Mouse (Mus musculus): ENCODE results near the gene Psmg3.
A peak's percentile ranks its signal among the peaks of the same experiment; 100 is the strongest.

Psmg3 gene

GRCm38 (mm10) chr5:139826357-139827055 is at the start of gene Psmg3, which contains the start of gene Gm26938:
TSS of gene Psmg3 (minus strand) at chr5:139826885.
TSS of gene Gm26938 (minus strand) at chr5:139826407.
- peak; percentile 92 to 96 for DNase-seq (ENCODE audit: low spot score in 2 of 2)

DNA sequence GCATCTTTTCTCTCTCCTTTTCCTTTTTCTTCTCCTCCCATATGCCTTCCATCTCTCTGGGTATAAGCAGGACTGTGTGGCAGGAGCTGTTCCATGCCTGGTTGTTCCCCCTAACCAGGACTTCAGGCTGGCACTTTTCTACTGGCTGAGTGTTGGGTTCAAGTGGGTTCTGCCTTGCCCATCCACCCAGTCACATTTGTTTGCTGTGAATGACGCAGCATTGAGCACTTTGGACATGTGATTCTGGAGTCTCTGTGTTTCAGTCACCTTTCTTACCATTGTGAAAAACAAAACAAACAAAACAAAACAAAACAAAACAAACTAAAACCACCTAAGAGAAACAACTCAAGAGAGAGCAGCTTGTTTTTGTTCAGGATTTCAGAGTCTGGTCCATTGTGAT is 44.8 kb upstream of the Psmg3 start:
- DNase-seq (ENCODE audit: low spot score in 2 of 2): no peak

DNA sequence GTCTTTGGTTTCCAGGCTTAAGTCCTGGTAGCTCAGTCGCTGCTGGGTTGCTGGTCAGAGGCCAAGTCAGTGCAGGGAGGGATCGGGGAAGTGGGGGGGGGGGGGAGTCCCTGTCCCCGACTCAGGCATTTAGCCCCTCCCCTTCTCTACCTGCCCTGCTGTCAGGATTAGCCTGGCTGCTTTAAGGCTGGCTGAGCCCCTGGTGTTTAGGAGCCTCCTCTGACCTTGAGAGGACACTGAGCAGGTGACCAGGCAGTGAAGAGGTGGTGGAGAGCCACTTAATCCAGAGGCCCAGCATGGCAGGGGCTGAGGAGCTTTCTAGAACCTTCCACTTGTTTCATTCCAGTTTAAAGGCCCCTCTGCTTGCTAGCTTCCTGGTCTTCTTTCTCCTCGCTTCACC is 44.2 kb upstream of the Psmg3 start:
- DNase-seq (ENCODE audit: low spot score in 2 of 2): no peak

GRCm38 (mm10) chr5:139862759-139863158 is 36.1 kb upstream of the Psmg3 start:
- peak in 1 of 2 experiments; percentile 58 for DNase-seq (ENCODE audit: low spot score in 2 of 2)

DNA sequence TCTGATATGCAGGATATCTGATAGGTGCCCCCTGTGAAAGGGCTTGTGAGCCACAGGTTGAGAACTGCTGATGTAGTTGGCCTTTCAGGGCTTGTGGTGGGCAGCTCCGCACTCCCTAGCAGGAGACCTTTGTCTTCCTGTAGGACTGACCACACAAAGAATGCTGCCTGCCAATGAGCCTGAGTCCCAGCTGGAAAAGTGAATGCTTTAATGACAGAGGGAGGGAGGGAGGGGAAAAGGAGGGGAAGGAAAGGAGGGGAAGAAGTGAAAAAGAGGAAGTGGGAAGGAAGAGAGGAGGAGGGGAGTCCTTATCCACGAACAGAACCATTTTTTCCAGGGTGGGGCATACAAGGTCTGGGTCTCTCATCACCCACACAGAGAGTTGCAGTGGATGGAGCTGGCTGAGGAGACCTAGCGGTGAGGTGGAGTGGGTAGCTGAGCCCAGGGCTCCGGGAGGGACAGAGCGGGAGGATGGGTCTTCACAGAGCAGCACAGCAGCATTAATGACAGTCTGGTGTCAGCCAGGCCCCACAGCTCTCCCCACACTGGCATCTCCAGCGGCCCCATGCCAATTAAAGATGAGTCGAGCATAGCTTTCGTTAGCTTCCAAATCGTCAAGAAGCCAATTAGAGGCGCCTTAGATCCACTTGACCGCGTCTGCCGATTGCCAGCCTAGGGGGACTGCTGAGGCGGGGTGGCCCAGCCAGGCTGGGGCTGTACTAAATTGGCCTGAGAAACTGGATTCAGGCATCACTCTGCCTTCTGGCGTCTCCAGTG is 33.8 kb upstream of the Psmg3 start:
- DNase-seq (ENCODE audit: low spot score in 2 of 2): peak in 1 of 2 experiments; percentile 49

GRCm38 (mm10) chr5:139849626-139850320 is 23.1 kb upstream of the Psmg3 start:
- DNase-seq (ENCODE audit: low spot score in 2 of 2): no peak

DNA sequence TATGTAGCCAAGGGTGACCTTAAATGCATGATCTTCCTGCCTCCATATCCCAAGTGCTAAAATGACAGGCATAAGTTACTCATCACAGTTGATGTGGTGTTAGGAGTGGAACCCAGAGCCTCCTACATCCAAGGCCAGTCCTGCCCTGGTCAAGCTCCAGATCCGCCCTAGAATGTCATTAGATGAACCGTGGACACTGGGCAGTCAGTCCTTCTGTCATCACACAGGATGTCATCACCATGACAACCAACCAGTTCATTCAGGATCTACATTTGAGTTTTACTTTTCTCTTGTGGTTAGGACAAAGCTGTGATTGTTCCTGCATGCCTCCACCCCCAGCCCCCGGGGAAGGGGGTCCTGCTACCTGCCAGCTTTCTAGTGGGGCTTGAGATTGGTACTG is 12.5 kb upstream of the Psmg3 start:
- no peak for DNase-seq (ENCODE audit: low spot score in 2 of 2)

DNA sequence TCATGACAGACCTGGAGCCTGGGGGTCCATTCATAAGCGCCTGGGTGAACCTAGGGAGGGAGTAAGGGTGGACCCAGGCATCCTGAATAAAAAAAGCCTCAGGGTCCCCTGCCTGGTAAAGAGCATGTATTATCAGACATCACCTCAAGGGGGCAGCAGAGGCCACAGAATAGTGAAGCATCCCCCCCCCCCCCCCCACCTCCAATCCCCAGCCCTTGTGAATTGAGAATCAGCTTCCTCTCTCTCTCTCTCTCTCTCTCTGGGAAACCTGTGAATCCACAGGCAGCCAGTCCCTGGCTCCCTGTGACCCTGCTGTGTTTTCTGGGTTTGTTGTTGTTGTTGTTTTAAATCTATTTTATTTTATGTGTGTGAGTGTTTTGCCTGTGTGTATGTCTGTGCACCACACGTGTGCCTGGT is 11.8 kb upstream of the Psmg3 start:
- DNase-seq (ENCODE audit: low spot score in 2 of 2): peak; percentile 59 to 72

- DNase-seq (ENCODE audit: low spot score in 2 of 2): no peak
Measured at GRCm38 (mm10) chr5:139835706-139836105, 9.0 kb upstream of the Psmg3 start.

GRCm38 (mm10) chr5:139832125-139832524 is 5.4 kb upstream of the Psmg3 start:
- DNase-seq (ENCODE audit: low spot score in 2 of 2): no peak

DNA sequence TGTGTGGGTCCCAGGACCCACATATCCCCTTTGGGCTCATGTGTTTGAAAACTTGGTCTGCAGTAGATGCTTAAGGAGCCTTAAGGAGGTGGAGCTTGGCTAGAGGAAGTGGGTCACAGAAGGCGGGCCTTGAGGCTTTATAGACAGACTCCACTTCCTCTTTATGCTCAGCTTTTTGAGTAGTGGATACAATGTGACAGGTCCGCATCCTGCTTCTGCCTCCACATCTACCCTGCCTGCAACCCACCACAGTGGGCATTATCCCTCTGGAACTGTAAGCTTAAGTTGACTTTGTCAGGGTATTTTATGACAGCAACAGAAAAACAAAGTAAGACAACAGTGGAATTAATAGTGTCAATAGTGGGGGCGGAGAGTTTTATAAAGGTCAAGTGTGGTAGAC is 4.0 kb upstream of the Psmg3 start:
- no peak for DNase-seq (ENCODE audit: low spot score in 2 of 2)

DNA sequence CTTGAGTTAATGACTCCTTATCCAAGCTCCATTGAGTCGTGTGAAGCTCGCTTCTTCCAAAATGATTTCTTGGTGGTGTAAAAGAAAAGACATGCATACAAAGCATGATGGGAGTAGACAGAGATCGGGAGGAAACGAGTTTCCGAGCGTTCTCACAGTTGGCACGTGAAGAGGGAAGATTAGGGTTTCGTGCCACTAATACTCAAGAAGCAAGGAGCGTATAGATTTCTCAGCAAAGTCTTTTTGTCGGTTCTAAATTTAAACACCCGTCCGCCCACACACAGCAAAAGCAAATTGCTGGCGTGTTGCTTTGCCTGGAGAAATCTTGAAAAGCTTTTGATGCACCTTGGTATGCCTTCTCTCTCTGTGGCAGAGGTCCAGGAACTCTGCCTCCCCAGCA is 2.7 kb upstream of the Psmg3 start:
- no peak for DNase-seq (ENCODE audit: low spot score in 2 of 2)

GRCm38 (mm10) chr5:139827593-139827992 is 908 bp upstream of the Psmg3 start:
- DNase-seq (ENCODE audit: low spot score in 2 of 2): no peak

GRCm38 (mm10) chr5:139825947-139826346 is 738 bp downstream of the Psmg3 start:
- DNase-seq (ENCODE audit: low spot score in 2 of 2): no peak

DNA sequence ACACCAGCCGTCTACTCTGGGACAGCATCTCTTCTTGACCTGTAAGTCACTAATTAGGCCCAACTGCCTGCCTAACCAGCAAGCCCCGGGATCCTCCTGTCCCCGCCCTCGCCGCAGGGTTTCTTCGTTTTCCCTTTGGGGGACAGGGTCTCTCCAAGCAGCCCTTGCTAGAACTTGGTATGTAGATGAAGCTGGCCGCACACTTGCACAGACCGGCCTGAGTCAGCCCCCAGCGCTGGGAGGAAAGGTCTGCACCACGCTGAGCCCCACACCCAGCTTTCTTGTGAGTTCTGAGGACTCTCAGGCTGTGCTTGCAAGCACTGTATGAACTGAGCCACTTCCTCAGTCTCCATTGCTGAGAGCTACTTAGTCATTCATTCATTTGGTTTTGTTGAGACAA is 2.2 kb downstream of the Psmg3 start:
- DNase-seq (ENCODE audit: low spot score in 2 of 2): no peak

DNA sequence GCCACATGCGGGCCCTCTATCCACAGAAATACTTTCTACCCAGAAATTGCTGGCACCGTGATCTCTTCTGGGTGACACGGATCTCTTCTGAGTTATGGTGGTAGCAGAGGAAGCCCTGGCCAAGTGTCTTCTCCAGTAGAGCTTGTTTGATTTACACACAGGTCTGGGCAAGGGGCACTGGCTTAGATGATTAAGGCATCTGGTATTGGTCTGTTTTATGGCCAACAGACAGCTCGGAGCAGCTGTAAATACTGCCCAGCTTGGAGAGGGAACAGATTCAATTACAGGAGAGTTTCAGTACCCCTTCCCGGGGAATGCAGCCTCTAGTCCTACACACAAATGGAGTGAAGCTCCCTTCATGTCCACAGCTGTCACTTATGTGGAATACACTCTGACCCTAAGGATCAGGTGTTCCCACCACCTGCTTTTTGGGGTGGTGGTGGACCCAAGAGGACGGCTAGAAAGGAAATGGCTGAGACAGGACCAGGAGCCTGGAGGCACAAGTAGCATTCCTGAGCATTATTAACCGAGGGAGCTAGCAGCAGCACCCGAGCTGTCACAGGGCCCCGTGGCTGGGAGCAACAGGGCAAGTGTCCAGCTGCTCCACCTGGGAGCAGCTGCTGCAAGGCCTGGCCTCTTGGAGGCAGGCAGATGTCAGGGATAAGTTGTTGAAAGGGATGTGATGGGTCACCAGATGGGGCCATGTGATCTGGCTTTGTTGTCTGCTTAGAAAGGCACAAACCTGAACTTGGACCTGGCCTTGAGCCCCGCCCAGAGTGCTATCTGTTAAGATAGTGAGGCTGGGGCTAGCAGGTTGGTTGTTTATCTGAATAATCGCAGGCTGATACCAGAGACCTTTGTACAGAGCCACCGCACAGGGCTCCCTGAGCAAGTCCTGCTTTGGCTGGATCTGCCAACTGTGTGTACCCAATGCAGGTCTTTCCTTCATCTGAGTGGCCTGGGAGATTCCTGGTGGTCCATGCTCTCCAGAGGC is 4.9 kb downstream of the Psmg3 start:
- no peak for DNase-seq (ENCODE audit: low spot score in 2 of 2)

- DNase-seq (ENCODE audit: low spot score in 2 of 2): no peak
Measured at GRCm38 (mm10) chr5:139819538-139820181, 7.0 kb downstream of the Psmg3 start, which contains the start of gene Tmem184a. TSS of gene Tmem184a (minus strand) at chr5:139819917.

DNA sequence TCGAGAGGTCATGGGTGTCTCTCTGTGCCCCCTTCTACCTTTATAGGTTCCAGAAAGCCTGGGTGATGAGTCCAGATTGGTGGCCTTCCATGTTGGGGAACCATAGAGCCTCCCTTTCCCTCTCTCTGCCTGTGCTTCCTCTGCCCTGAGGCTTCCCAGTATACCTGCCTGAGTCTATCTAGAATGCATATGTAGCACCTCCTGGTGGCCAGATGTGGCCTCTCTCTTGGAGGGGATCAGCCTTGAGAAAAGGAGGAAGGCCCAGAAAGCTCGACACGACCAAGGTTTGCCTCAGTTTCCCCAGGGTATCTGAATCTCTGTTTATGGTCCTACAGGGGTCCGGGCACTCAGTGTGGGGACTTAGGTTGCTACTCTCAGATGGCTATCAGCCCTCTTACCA is 7.9 kb downstream of the Psmg3 start:
- DNase-seq (ENCODE audit: low spot score in 2 of 2): no peak

- DNase-seq (ENCODE audit: low spot score in 2 of 2): no peak
Measured at GRCm38 (mm10) chr5:139818056-139818455, 8.6 kb downstream of the Psmg3 start.

DNA sequence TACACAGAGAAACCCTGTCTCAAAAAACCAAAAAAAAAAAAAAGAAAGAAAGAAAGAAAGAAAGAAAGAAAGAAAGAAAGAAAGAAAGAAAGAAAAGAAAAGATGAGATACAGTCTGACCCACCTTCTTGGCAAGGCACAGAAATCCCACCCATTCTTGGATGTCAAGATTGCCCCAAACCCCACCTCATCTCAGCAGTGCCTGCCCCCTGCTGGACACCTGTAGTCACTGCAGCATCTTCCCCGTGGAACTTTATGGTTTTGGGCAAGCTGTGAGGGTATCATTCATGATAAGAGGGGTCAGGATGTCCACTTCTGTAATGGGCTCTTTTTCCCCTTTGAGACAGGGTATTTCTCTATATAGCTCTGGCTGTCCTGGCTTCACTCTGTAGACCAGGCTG is 9.4 kb downstream of the Psmg3 start:
- no peak for DNase-seq (ENCODE audit: low spot score in 2 of 2)

- no peak for DNase-seq (ENCODE audit: low spot score in 2 of 2)
Measured at GRCm38 (mm10) chr5:139816445-139816844, 10.2 kb downstream of the Psmg3 start.
